Mouse (Mus musculus): ENCODE measurements around the gene Uck2.

DNA sequence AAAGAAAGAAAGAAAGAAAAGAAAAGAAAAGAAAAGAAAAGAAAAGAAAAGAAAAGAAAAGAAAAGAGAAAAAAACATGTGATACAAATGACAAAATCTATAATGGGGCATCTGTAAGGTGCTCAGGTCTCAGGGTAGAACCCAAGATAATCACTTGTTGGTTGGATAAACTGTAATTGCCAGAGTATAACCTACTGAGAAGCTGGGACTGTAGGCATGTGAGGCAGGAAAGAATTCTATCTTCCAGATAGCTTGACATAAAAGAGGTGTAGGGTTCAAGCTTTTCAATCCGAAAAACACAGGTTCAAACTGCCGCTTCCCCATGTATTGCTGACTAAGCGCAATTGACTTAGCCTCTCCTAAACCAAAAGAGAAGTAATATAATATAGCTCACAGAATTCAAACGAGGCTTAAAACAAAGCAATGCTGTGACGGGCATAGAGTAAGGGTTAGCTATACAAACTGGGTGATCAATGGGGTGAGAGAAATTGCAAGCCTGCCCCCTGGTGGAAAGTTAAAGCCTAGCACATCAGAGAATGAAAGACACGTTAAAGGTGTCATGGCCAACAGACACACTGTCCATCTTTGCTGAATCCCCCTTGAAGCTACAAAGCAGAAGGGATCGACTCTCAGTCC is 73.0 kb downstream of the Uck2 start:
- TF ChIP-seq POLR2A (IDR thresholded peaks at IDR 0.05; ENCODE audit: low read depth, low read length) (no peak), CTCF (conservative IDR thresholded peaks at IDR 0.05; ENCODE audit: insufficient read depth, insufficient read length, low read depth, low read length) (peak; percentile 57)

All from kidney, adult 2 months (tissue).